Mouse (Mus musculus): Measurements from ENCODE around the gene Taar1. TPM values are rescaled to one million over a fixed set of nuclear protein-coding genes. Genes with fewer than 3 reads are reported as not detected.
A peak's percentile ranks its signal among the peaks of the same experiment; 100 is the strongest.

Gene Taar1
- total and polyA plus RNA-seq, 2 experiments from 2014 or later = not detected

- no peaks in the 10 kb centered on the region for H3K4me1 ChIP-seq (ENCODE audit: insufficient read depth, low read length)
- no peak for TF ChIP-seq CTCF (IDR thresholded peaks at IDR 0.05; ENCODE audit: low read depth)
- ATAC-seq (no peak), DNase-seq (ENCODE audit: low spot score) (no peak)
- H3K36me3 ChIP-seq (ENCODE audit: insufficient read depth, low read length) = no peaks in the 10 kb centered on the region
- no peak overlapping the region for H3K27ac ChIP-seq
- no peak overlapping the region for H3K4me2 ChIP-seq (ENCODE audit: low read depth, low read length)
- 34% methylated on average over 3 of the region's 3 CpGs for WGBS
- H3K27me3 ChIP-seq (ENCODE audit: insufficient read depth, low read length) = no peaks in the 10 kb centered on the region
- H3K9me3 ChIP-seq (ENCODE audit: low read length) = no peaks in the 10 kb centered on the region
- no peak overlapping the region for H3K4me3 ChIP-seq (ENCODE audit: low read length)
- H3K9ac ChIP-seq (replicated peaks; ENCODE audit: low read length) = no peak overlapping the region
Observed at GRCm38 (mm10) chr10:23901119-23901518, 19.0 kb upstream of the Taar1 start.

GRCm38 (mm10) chr10:23905661-23906060 is 14.5 kb upstream of the Taar1 start:
- H3K27me3 ChIP-seq (ENCODE audit: insufficient read depth, low read length) = no peaks in the 10 kb centered on the region

GRCm38 (mm10) chr10:23922468-23922867 is 2.3 kb downstream of the Taar1 start:
- 84% methylated on average over 3 of the region's 3 CpGs for WGBS
- Histone ChIP-seq H3K9me3 (ENCODE audit: low read length) (no peaks in the 10 kb centered on the region), H3K27ac (no peak overlapping the region), H3K27me3 (ENCODE audit: insufficient read depth, low read length) (no peaks in the 10 kb centered on the region), H3K9ac (replicated peaks; ENCODE audit: low read length) (no peak overlapping the region), H3K4me2 (ENCODE audit: low read depth, low read length) (no peak overlapping the region), H3K36me3 (ENCODE audit: insufficient read depth, low read length) (no peaks in the 10 kb centered on the region), H3K4me3 (ENCODE audit: low read length) (no peak overlapping the region), H3K4me1 (ENCODE audit: insufficient read depth, low read length) (no peaks in the 10 kb centered on the region)
- no peak for DNase-seq (ENCODE audit: low spot score)
- ATAC-seq = no peak
- no peak for TF ChIP-seq CTCF (IDR thresholded peaks at IDR 0.05; ENCODE audit: low read depth)

More at GRCm38 (mm10) chr10:23905661-23906060, 14.5 kb upstream of the Taar1 start:
- Histone ChIP-seq H3K27ac (no peak overlapping the region), H3K9ac (replicated peaks; ENCODE audit: low read length) (no peak overlapping the region), H3K4me2 (ENCODE audit: low read depth, low read length) (no peak overlapping the region), H3K4me1 (ENCODE audit: insufficient read depth, low read length) (no peaks in the 10 kb centered on the region), H3K36me3 (ENCODE audit: insufficient read depth, low read length) (no peaks in the 10 kb centered on the region), H3K4me3 (ENCODE audit: low read length) (no peak overlapping the region), H3K9me3 (ENCODE audit: low read length) (no peaks in the 10 kb centered on the region)
- no peak for ATAC-seq
- 86% methylated on average over 1 of the region's 1 CpGs for WGBS
- TF ChIP-seq CTCF (IDR thresholded peaks at IDR 0.05; ENCODE audit: low read depth) = no peak
- no peak for DNase-seq (ENCODE audit: low spot score)

- Histone ChIP-seq H3K9me3 (ENCODE audit: low read length) (no peaks in the 10 kb centered on the region), H3K4me3 (ENCODE audit: low read length) (no peak overlapping the region), H3K4me2 (ENCODE audit: low read depth, low read length) (no peak overlapping the region), H3K4me1 (ENCODE audit: insufficient read depth, low read length) (no peaks in the 10 kb centered on the region), H3K36me3 (ENCODE audit: insufficient read depth, low read length) (no peaks in the 10 kb centered on the region), H3K9ac (replicated peaks; ENCODE audit: low read length) (no peak overlapping the region), H3K27ac (no peak overlapping the region), H3K27me3 (ENCODE audit: insufficient read depth, low read length) (no peaks in the 10 kb centered on the region)
- DNase-seq (ENCODE audit: low spot score) = no peak
- no peak for ATAC-seq
- no peak for TF ChIP-seq CTCF (IDR thresholded peaks at IDR 0.05; ENCODE audit: low read depth)
- WGBS = 82% methylated on average over 2 of the region's 2 CpGs
Observed at GRCm38 (mm10) chr10:23923941-23924340, 3.8 kb downstream of the Taar1 start.

GRCm38 (mm10) chr10:23937613-23938012 is 17.5 kb downstream of the Taar1 start:
- ATAC-seq = no peak
- H3K27ac ChIP-seq = no peak overlapping the region
- no peak overlapping the region for H3K9ac ChIP-seq (replicated peaks; ENCODE audit: low read length)
- H3K27me3 ChIP-seq (ENCODE audit: insufficient read depth, low read length) = no peaks in the 10 kb centered on the region
- H3K4me3 ChIP-seq (ENCODE audit: low read length) = no peak overlapping the region
- TF ChIP-seq CTCF (IDR thresholded peaks at IDR 0.05; ENCODE audit: low read depth) = no peak
- no peaks in the 10 kb centered on the region for H3K36me3 ChIP-seq (ENCODE audit: insufficient read depth, low read length)
- no peaks in the 10 kb centered on the region for H3K4me1 ChIP-seq (ENCODE audit: insufficient read depth, low read length)
- no peaks in the 10 kb centered on the region for H3K9me3 ChIP-seq (ENCODE audit: low read length)
- no peak for DNase-seq (ENCODE audit: low spot score)
- no peak overlapping the region for H3K4me2 ChIP-seq (ENCODE audit: low read depth, low read length)
- 54% methylated on average over 4 of the region's 4 CpGs for WGBS

GRCm38 (mm10) chr10:23938312-23938711 is 18.2 kb downstream of the Taar1 start, which contains the start of gene Taar2:
TSS of gene Taar2 (plus strand) at chr10:23938572.
- Histone ChIP-seq H3K9me3 (ENCODE audit: low read length) (no peaks in the 10 kb centered on the region), H3K9ac (replicated peaks; ENCODE audit: low read length) (no peak within 1 kb of the TSS), H3K4me3 (ENCODE audit: low read length) (no peak within 1 kb of the TSS), H3K36me3 (ENCODE audit: insufficient read depth, low read length) (no peaks in the 10 kb centered on the region), H3K4me2 (ENCODE audit: low read depth, low read length) (peak within 1 kb of the TSS; percentile 31), H3K27ac (no peak within 1 kb of the TSS), H3K4me1 (ENCODE audit: insufficient read depth, low read length) (no peaks in the 10 kb centered on the region), H3K27me3 (ENCODE audit: insufficient read depth, low read length) (no peaks in the 10 kb centered on the region)
- 28% methylated on average over 6 of the region's 6 CpGs for WGBS
- DNase-seq (ENCODE audit: low spot score) = no peak
- TF ChIP-seq CTCF (IDR thresholded peaks at IDR 0.05; ENCODE audit: low read depth) = no peak
- ATAC-seq = 0 out of 2 replicates have a peak, but pooled peaks have one; percentile 32

GRCm38 (mm10) chr10:23942465-23942864 is 22.3 kb downstream of the Taar1 start:
- ATAC-seq = no peak
- H3K4me3 ChIP-seq (ENCODE audit: low read length) = no peak overlapping the region
- no peaks in the 10 kb centered on the region for H3K27me3 ChIP-seq (ENCODE audit: insufficient read depth, low read length)
- H3K9ac ChIP-seq (replicated peaks; ENCODE audit: low read length) = no peak overlapping the region
- no peaks in the 10 kb centered on the region for H3K36me3 ChIP-seq (ENCODE audit: insufficient read depth, low read length)
- no peak overlapping the region for H3K4me2 ChIP-seq (ENCODE audit: low read depth, low read length)
- H3K27ac ChIP-seq = no peak overlapping the region
- DNase-seq (ENCODE audit: low spot score) = no peak
- peak; percentile 41 for TF ChIP-seq CTCF (IDR thresholded peaks at IDR 0.05; ENCODE audit: low read depth)
- no peaks in the 10 kb centered on the region for H3K9me3 ChIP-seq (ENCODE audit: low read length)
- H3K4me1 ChIP-seq (ENCODE audit: insufficient read depth, low read length) = no peaks in the 10 kb centered on the region
- WGBS = 86% methylated on average over 5 of the region's 5 CpGs
